Comparison of ENCODE assay signal across 8 mouse cellular contexts in the genomic region with DNA sequence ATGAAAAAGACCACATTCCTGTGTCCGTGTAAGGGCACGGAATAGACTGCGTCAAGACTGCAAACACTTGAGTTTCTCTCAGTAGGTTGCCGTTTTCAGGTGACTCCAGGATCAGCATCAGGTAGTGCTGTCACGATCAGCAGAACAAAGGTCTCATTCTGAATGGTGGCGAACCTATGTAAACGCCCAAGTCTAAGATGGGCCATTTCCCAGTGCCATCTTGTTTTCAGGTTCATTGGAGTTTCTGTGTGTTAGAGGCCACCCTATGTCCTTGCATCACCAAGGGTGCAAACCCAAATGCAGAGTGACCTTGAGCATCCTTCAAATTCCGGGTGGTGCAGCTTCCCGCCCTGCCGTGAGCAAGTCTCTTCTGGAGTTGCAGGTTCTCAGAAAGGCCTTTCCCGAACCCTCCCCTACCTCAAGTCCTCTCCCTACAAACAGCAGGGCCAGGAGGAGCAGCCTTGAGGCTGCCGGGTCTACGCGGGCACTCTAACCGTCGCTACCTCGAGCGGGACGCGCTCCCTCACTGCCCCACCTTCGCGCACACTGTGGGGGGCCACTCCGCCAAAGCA. TPM values are rescaled to one million over a fixed set of nuclear protein-coding genes. Genes with fewer than 3 reads are reported as not detected.
DNase-seq lines count a peak whose midpoint lies in the region; ATAC-seq and TF ChIP-seq lines count a peak whose summit lies in the region.

TSS of gene Myo5a (plus strand) at position 559 of the 572 bp plus-strand sequence.

- H3K27me3 ChIP-seq in heart, postnatal 0 days (ENCODE audit: control insufficient read depth, insufficient read depth, low read length) = no peaks in the 10 kb centered on the region
- H3K27me3 ChIP-seq in limb, embryonic 10.5 days (ENCODE audit: low read depth, poor library complexity, severe bottlenecking) = peaks cover 4% of the 10 kb centered on the region; the same call in 1 of the 2 replicates
- no peaks in the 10 kb centered on the region for H3K27me3 ChIP-seq in neural tube, embryonic 15.5 days (replicated peaks)

- H3K9me3 ChIP-seq in heart, postnatal 0 days (replicated peaks; ENCODE audit: control insufficient read depth, low read length) = no peaks in the 10 kb centered on the region
- H3K9me3 ChIP-seq in limb, embryonic 10.5 days (replicated peaks) = no peaks in the 10 kb centered on the region
- no peaks in the 10 kb centered on the region for H3K9me3 ChIP-seq in neural tube, embryonic 15.5 days (replicated peaks)

- TF ChIP-seq EP300 in heart, postnatal 0 days (IDR thresholded peaks at IDR 0.05; ENCODE audit: low read depth) = no peak

- H3K27ac ChIP-seq in brown adipose tissue, adult 24 weeks (replicated peaks; ENCODE audit: low read depth, low read length) = peak within 1 kb of the TSS; percentile 40
- peak within 1 kb of the TSS; percentile 28 for H3K27ac ChIP-seq in heart, postnatal 0 days (ENCODE audit: low read depth)
- peak within 1 kb of the TSS; percentile 93 for H3K27ac ChIP-seq in limb, embryonic 10.5 days
- H3K27ac ChIP-seq in neural tube, embryonic 15.5 days (replicated peaks) = peak within 1 kb of the TSS; percentile 98

- peak within 1 kb of the TSS; percentile 66 for H3K9ac ChIP-seq in heart, postnatal 0 days (replicated peaks; ENCODE audit: low read depth, low read length)
- peak within 1 kb of the TSS; percentile 98 for H3K9ac ChIP-seq in neural tube, embryonic 15.5 days (replicated peaks)

- no peaks in the 10 kb centered on the region for H3K4me1 ChIP-seq in brown adipose tissue, adult 24 weeks (ENCODE audit: control insufficient read depth, insufficient read depth, insufficient read length, low read length)
- no peaks in the 10 kb centered on the region for H3K4me1 ChIP-seq in heart, postnatal 0 days (ENCODE audit: control insufficient read depth, insufficient read depth)
- H3K4me1 ChIP-seq in limb, embryonic 10.5 days = peaks cover 17% of the 10 kb centered on the region
- peaks cover 23% of the 10 kb centered on the region for H3K4me1 ChIP-seq in neural tube, embryonic 15.5 days

- ATAC-seq in heart, postnatal 0 days (ENCODE audit: insufficient read depth, low read depth) = no peak
- peak; percentile 73 for ATAC-seq in neural tube, embryonic 15.5 days (ENCODE audit: low FRiP score)

- 23% methylated on average over 23 of the region's 23 CpGs for WGBS in heart, postnatal 0 days
- WGBS in limb, embryonic 10.5 days = 23% methylated on average over 23 of the region's 23 CpGs
- whole genome bisulfite sequencing in neural tube, embryonic 15.5 days = 20% methylated on average over 23 of the region's 23 CpGs

- TF ChIP-seq CTCF in heart, postnatal 0 days (IDR thresholded peaks at IDR 0.05; ENCODE audit: low read depth) = no peak

- peak within 1 kb of the TSS; percentile 97 for H3K4me3 ChIP-seq in brown adipose tissue, adult 24 weeks (ENCODE audit: insufficient read depth, low read depth, low read length)
- H3K4me3 ChIP-seq in heart, postnatal 0 days (ENCODE audit: low read depth, low read length) = peak within 1 kb of the TSS; percentile 77
- H3K4me3 ChIP-seq in limb, embryonic 10.5 days = peak within 1 kb of the TSS; percentile 84
- peak within 1 kb of the TSS; percentile 86 for H3K4me3 ChIP-seq in neural tube, embryonic 15.5 days (replicated peaks)

- H3K36me3 ChIP-seq in heart, postnatal 0 days (replicated peaks; ENCODE audit: control insufficient read depth, insufficient read depth, low read length) = no peaks in the 10 kb centered on the region
- H3K36me3 ChIP-seq in limb, embryonic 10.5 days = no peaks in the 10 kb centered on the region
- H3K36me3 ChIP-seq in neural tube, embryonic 15.5 days = no peaks in the 10 kb centered on the region

- peak; percentile 14 for DNase-seq in ovary, postnatal 10 days (ENCODE audit: low spot score)
- no peak for DNase-seq in ovary, postnatal 36 days (ENCODE audit: low spot score)
- no peak for DNase-seq in heart, postnatal 0 days (ENCODE audit: low spot score)
- DNase-seq in limb, embryonic 10.5 days (ENCODE audit: low spot score) = no peak
- DNase-seq in cerebellum, adult 11-12 months = no peak
- no peak for DNase-seq in cerebellum, adult 8-10 months

- peak within 1 kb of the TSS; percentile 95 for H3K4me2 ChIP-seq in heart, postnatal 0 days (ENCODE audit: low read depth, low read length)
- peak within 1 kb of the TSS; percentile 68 for H3K4me2 ChIP-seq in neural tube, embryonic 15.5 days

RNA-seq across cellular contexts. Expression of gene Myo5a, which starts in this region (rescaled TPM):
- 25.7 and 66.6 TPM in 2 replicates for polyA plus RNA-seq in brown adipose tissue, adult 24 weeks (2012; ENCODE audit: insufficient read depth, insufficient read length, missing spikeins)
- total RNA-seq in heart, postnatal 0 days (2014; rRNA removed; ENCODE audit: low replicate concordance) = 6.2 and 7.1 TPM in 2 replicates
- polyA plus RNA-seq in heart, postnatal 0 days (2015; fragmentation: Nextera tagmentation; extraction: Ambion mirVana) = 3.1 and 3.6 TPM in 2 replicates
- polyA plus RNA-seq in limb, embryonic 10.5 days (2016; fragmentation: Nextera tagmentation; extraction: Ambion mirVana) = 17.6 and 19.8 TPM in 2 replicates
- 29.5 and 35.6 TPM in 2 replicates for polyA plus RNA-seq in neural tube, embryonic 15.5 days (2015; fragmentation: Nextera tagmentation; extraction: Ambion mirVana)

Comparison
In these comparisons a context has a peak if more than half of its experiments do, and no peak if none do; other contexts are left out.
1. H3K27ac ChIP-seq: peak in every context shown above with its lines; median percentile 98 in neural tube, embryonic 15.5 days; 93 in limb, embryonic 10.5 days; 40 in brown adipose tissue, adult 24 weeks; 28 in heart, postnatal 0 days.